Mouse (Mus musculus) kidney, adult 2 months (tissue): ENCODE results near the gene Muc13.

Source experiments
- CTCF ChIP-seq: fragments of 200-500 bp; conservative IDR thresholded peaks from 2 replicates; pipeline ENCODE4 v1.5.1; 2011; ENCODE audit warnings: low read depth, mild to moderate bottlenecking, control low read depth, low read length, moderate library complexity, mixed read lengths; ENCODE audit not compliant: insufficient read depth, insufficient read length
- POLR2A ChIP-seq: fragments of 200-500 bp; IDR thresholded peaks from one replicate; pipeline ENCODE4 v1.6.1; 2011; ENCODE audit warnings: low read depth, low read length, control low read depth

- no peak for TF ChIP-seq POLR2A
- no peak for TF ChIP-seq CTCF
Measured at GRCm38 (mm10) chr16:33772809-33773208, 21.0 kb upstream of the Muc13 start.
